Mouse (Mus musculus): ENCODE results near the gene Phf19. TPM values are rescaled to one million over a fixed set of nuclear protein-coding genes. Genes with fewer than 3 reads are reported as not detected.

Gene Phf19
- total RNA-seq, 1 experiment: 3.7 TPM

DNA sequence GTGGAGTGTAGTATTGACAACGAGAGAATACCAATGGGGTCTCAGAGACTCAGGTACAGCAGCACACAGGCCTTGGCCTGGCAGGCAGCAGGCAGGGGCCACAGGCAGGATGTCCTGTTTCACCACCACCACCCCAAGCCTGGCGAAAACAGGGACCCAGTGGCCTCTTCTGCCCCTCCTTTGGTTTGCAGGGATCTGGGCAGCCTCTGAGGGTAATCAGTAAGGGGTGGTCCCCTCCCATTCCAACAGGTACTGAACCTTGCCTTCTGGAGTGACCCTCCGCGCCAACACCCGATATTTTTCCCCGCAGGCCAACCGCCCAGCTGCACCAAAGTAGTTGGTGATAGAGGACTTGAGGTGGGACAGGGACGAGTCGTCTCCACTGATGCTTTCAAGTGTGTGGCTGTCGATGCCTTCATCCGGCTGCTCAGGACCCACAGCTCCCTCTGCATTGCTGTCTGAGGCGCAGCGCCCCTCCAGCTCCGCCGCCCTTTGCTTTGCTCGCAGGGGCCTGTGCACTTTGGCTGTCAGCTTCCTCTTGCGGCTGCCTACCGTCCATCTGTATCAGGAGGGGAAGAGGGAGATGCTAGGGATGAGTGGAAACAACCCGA, 18.2 kb downstream of the Phf19 start:
- H3K9ac ChIP-seq (ENCODE audit: insufficient read depth, low read depth, low read length, poor library complexity, severe bottlenecking): no peak overlapping the region; the same call in 1 of the 2 replicates
- H3K4me3 ChIP-seq (ENCODE audit: insufficient read depth in 1 of 2, low read depth in 1 of 2, low read length in 2 of 2, poor library complexity in 1 of 2, severe bottlenecking in 1 of 2): peak overlapping the region; percentile 34 to 36; a peak in 2 of 4 replicates
- in situ Hi-C loops (cut with MboI; ENCODE audit: low sequenced_read_pairs in 2 of 2, unreplicated experiment in 2 of 2): no loop called here

DNA sequence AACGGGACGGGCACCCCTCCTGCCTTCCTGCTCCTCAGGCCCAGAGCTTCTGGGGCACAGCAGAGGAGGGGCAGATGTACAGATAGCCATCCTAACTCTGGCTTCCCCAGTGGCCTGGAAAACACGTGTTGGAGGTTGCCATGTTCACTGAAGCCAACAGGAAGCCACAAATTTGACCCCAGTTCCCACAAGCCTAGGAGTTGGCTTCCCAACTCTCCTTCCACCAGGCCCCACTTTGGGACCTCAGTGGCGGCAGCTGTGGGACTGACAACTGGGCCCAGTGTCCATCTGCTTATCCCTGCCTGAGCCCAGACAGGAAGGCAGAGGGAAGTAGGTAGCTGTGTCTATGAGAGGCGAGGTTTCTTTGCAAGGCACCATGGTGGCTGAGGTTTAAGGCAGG, 19.9 kb downstream of the Phf19 start:
- no peak for DNase-seq (ENCODE audit: low read depth, low spot score)
- Histone ChIP-seq H3K9me3 (ENCODE audit: control insufficient read depth, insufficient read depth, low read depth, low read length) (no peaks in the 10 kb centered on the region), H3K4me1 (ENCODE audit: control insufficient read depth in 2 of 2, insufficient read depth in 2 of 2, low read length in 2 of 2, poor library complexity in 1 of 2) (peaks cover 0 to 6% of the 10 kb centered on the region in 2 experiments; a peak in 2 of 4 replicates), H3K4me3 (ENCODE audit: insufficient read depth in 1 of 2, low read depth in 1 of 2, low read length in 2 of 2, poor library complexity in 1 of 2, severe bottlenecking in 1 of 2) (no peak overlapping the region), H3K9ac (ENCODE audit: insufficient read depth, low read depth, low read length, poor library complexity, severe bottlenecking) (no peak overlapping the region), H3K36me3 (ENCODE audit: control insufficient read depth, insufficient read depth, low read length, poor library complexity, severe bottlenecking) (0 out of 2 replicates have a peak, but pooled peaks cover 1% of the 10 kb centered on the region), H3K27ac (ENCODE audit: insufficient read depth, low read depth, low read length, poor library complexity, severe bottlenecking) (no peak overlapping the region)
- in situ Hi-C loops (cut with MboI; ENCODE audit: low sequenced_read_pairs in 2 of 2, unreplicated experiment in 2 of 2): no loop called here
- TF ChIP-seq ZC3H11A (IDR thresholded peaks at IDR 0.05; ENCODE audit: borderline replicate concordance, low read depth, low read length) (no peak), HCFC1 (IDR thresholded peaks at IDR 0.05; ENCODE audit: borderline replicate concordance, insufficient read depth, low read length) (no peak), CHD2 (IDR thresholded peaks at IDR 0.05; ENCODE audit: low read depth, low read length) (no peak), ZNF384 (IDR thresholded peaks at IDR 0.05; ENCODE audit: low read depth, low read length) (no peak), MAFK (IDR thresholded peaks at IDR 0.05; ENCODE audit: insufficient read depth, low read depth, low read length) (no peak)

More for the DNA sequence above, 18.2 kb downstream of the Phf19 start:
- DNase-seq (ENCODE audit: low read depth, low spot score): no peak
- 0 out of 2 replicates have a peak, but pooled peaks cover 1% of the 10 kb centered on the region for H3K36me3 ChIP-seq (ENCODE audit: control insufficient read depth, insufficient read depth, low read length, poor library complexity, severe bottlenecking)
- H3K4me1 ChIP-seq (ENCODE audit: control insufficient read depth in 2 of 2, insufficient read depth in 2 of 2, low read length in 2 of 2, poor library complexity in 1 of 2): peaks cover 0 to 6% of the 10 kb centered on the region in 2 experiments; a peak in 2 of 4 replicates
- TF ChIP-seq ZC3H11A (IDR thresholded peaks at IDR 0.05; ENCODE audit: borderline replicate concordance, low read depth, low read length) (no peak), HCFC1 (IDR thresholded peaks at IDR 0.05; ENCODE audit: borderline replicate concordance, insufficient read depth, low read length) (no peak), CHD2 (IDR thresholded peaks at IDR 0.05; ENCODE audit: low read depth, low read length) (no peak), MAFK (IDR thresholded peaks at IDR 0.05; ENCODE audit: insufficient read depth, low read depth, low read length) (no peak), ZNF384 (IDR thresholded peaks at IDR 0.05; ENCODE audit: low read depth, low read length) (no peak)
- H3K9me3 ChIP-seq (ENCODE audit: control insufficient read depth, insufficient read depth, low read depth, low read length): no peaks in the 10 kb centered on the region
- no peak overlapping the region for H3K27ac ChIP-seq (ENCODE audit: insufficient read depth, low read depth, low read length, poor library complexity, severe bottlenecking)

DNA sequence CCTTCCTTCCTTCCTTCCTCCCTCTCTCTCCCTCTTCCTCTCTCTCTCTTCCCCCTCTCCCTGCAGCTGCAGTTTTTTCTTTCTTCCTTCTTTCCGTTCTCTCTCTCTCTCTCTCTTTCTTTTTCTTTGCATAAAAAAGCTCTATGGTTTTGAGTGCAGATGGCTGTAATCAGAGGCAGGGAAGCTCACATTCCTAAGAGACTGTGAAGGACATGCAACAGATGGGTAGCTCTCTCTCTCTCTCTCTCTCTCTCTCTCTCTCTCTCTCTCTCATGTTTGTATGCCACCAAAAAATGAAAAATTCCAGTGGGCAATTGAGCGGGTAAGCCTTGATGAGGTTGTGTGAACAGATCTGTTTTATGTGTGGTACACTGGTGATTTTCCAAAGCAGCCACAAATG, 29.6 kb downstream of the Phf19 start:
- no peaks in the 10 kb centered on the region for H3K9me3 ChIP-seq (ENCODE audit: control insufficient read depth, insufficient read depth, low read depth, low read length)
- no peak overlapping the region for H3K27ac ChIP-seq (ENCODE audit: insufficient read depth, low read depth, low read length, poor library complexity, severe bottlenecking)
- no peaks in the 10 kb centered on the region for H3K36me3 ChIP-seq (ENCODE audit: control insufficient read depth, insufficient read depth, low read length, poor library complexity, severe bottlenecking)
- H3K4me3 ChIP-seq (ENCODE audit: insufficient read depth in 1 of 2, low read depth in 1 of 2, low read length in 2 of 2, poor library complexity in 1 of 2, severe bottlenecking in 1 of 2): no peak overlapping the region
- in situ Hi-C loops (cut with MboI; ENCODE audit: low sequenced_read_pairs in 2 of 2, unreplicated experiment in 2 of 2): no loop called here
- no peaks in the 10 kb centered on the region for H3K4me1 ChIP-seq (ENCODE audit: control insufficient read depth in 2 of 2, insufficient read depth in 2 of 2, low read length in 2 of 2, poor library complexity in 1 of 2)
- no peak for TF ChIP-seq ZC3H11A (IDR thresholded peaks at IDR 0.05; ENCODE audit: borderline replicate concordance, low read depth, low read length)
- TF ChIP-seq MAFK (IDR thresholded peaks at IDR 0.05; ENCODE audit: insufficient read depth, low read depth, low read length): no peak
- no peak for TF ChIP-seq CHD2 (IDR thresholded peaks at IDR 0.05; ENCODE audit: low read depth, low read length)
- no peak for TF ChIP-seq HCFC1 (IDR thresholded peaks at IDR 0.05; ENCODE audit: borderline replicate concordance, insufficient read depth, low read length)
- no peak for TF ChIP-seq ZNF384 (IDR thresholded peaks at IDR 0.05; ENCODE audit: low read depth, low read length)
- H3K9ac ChIP-seq (ENCODE audit: insufficient read depth, low read depth, low read length, poor library complexity, severe bottlenecking): no peak overlapping the region
- DNase-seq (ENCODE audit: low read depth, low spot score): no peak

DNA sequence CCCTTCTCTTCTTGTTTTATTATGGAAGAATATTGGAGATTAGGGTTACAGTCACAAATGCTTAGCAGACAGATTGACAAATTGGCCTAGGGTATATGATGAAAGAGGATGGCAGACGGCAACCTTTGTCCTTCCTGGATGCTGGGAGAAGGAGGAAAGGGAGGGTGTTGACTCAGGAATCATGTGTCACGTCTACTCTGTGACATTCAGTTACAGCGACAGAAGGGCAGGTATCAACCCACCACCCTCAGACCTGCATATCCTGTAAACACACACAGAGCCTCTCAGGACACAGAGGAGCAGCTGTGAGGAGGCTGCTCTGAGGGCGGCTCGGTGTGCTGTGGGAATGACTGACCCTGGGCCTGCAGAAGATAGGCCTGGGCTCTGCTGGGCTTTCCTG, 30.6 kb downstream of the Phf19 start:
- Histone ChIP-seq H3K9me3 (ENCODE audit: control insufficient read depth, insufficient read depth, low read depth, low read length) (no peaks in the 10 kb centered on the region), H3K4me3 (ENCODE audit: insufficient read depth in 1 of 2, low read depth in 1 of 2, low read length in 2 of 2, poor library complexity in 1 of 2, severe bottlenecking in 1 of 2) (no peak overlapping the region), H3K27ac (ENCODE audit: insufficient read depth, low read depth, low read length, poor library complexity, severe bottlenecking) (no peak overlapping the region), H3K36me3 (ENCODE audit: control insufficient read depth, insufficient read depth, low read length, poor library complexity, severe bottlenecking) (no peaks in the 10 kb centered on the region), H3K9ac (ENCODE audit: insufficient read depth, low read depth, low read length, poor library complexity, severe bottlenecking) (no peak overlapping the region), H3K4me1 (ENCODE audit: control insufficient read depth in 2 of 2, insufficient read depth in 2 of 2, low read length in 2 of 2, poor library complexity in 1 of 2) (peaks cover 0 to 2% of the 10 kb centered on the region in 2 experiments; a peak in 1 of 4 replicates)
- DNase-seq (ENCODE audit: low read depth, low spot score): no peak
- no peak for TF ChIP-seq CHD2 (IDR thresholded peaks at IDR 0.05; ENCODE audit: low read depth, low read length)
- no peak for TF ChIP-seq ZNF384 (IDR thresholded peaks at IDR 0.05; ENCODE audit: low read depth, low read length)
- TF ChIP-seq ZC3H11A (IDR thresholded peaks at IDR 0.05; ENCODE audit: borderline replicate concordance, low read depth, low read length): no peak
- no peak for TF ChIP-seq MAFK (IDR thresholded peaks at IDR 0.05; ENCODE audit: insufficient read depth, low read depth, low read length)
- no peak for TF ChIP-seq HCFC1 (IDR thresholded peaks at IDR 0.05; ENCODE audit: borderline replicate concordance, insufficient read depth, low read length)
- in situ Hi-C loops (cut with MboI; ENCODE audit: low sequenced_read_pairs in 2 of 2, unreplicated experiment in 2 of 2): no loop called here

Measured in ES-E14 (cell line).